Mouse (Mus musculus) layer of hippocampus, postnatal 14 days (tissue): ENCODE data around the gene Neu3. TPM values are rescaled to one million over a fixed set of nuclear protein-coding genes. Genes with fewer than 3 reads are reported as not detected.

ENCODE experiments used
- DNase-seq, 2 experiments: peaks; one replicate each; pipeline ENCODE4 v3.0.0; 2021 to 2022; ENCODE audit warnings: low spot score in 2 of 2, mixed read lengths in 1 of 2
- long read RNA-seq, 2 experiments: library from polyadenylated mRNA; stranded (forward); transcript quantifications; one replicate each; pipeline ENCODE4 v2.0.0; 2021
- total RNA-seq, 2 experiments: library from RNA; stranded (reverse); gene quantifications; 2 replicates each; pipeline ENCODE4 v1.2.3; 2021

The Neu3 gene
- 1 to 10 TPM; 3.2 to 4.1 TPM for total RNA-seq
- long read RNA-seq, experiment 1, partial matches to known transcripts: 1 of 5 reads
- long read RNA-seq, experiment 1, other reads (novel, unspliced or antisense): 1 of 5 reads
- long read RNA-seq, experiment 2, partial matches to known transcripts: 1 of 1 reads
- long read RNA-seq, experiment 2, other reads (novel, unspliced or antisense): 0 of 1 reads

GRCm38 (mm10) chr7:99828083-99828570, at the start of gene Neu3:
Gene Neu3, minus strand, starts transcription at chr7:99828417.
- DNase-seq: peak; percentile 83 to 89

- peak; percentile 82 to 91 for DNase-seq
These were observed 48.1 kb upstream of the Neu3 start for GRCm38 (mm10) chr7:99876345-99876744.

GRCm38 (mm10) chr7:99875891-99876290, 47.7 kb upstream of the Neu3 start:
- DNase-seq: no peak

- no peak for DNase-seq
These were observed 45.7 kb upstream of the Neu3 start for GRCm38 (mm10) chr7:99873965-99874364.

GRCm38 (mm10) chr7:99869296-99869695, 41.1 kb upstream of the Neu3 start:
- DNase-seq: no peak

GRCm38 (mm10) chr7:99865219-99865618, 37.0 kb upstream of the Neu3 start:
- no peak for DNase-seq

- DNase-seq: peak in 1 of 2 experiments; percentile 36
These were observed 36.2 kb upstream of the Neu3 start for GRCm38 (mm10) chr7:99864241-99865028.

- DNase-seq: no peak
These were observed 35.1 kb upstream of the Neu3 start, which contains the start of gene Spcs2 for GRCm38 (mm10) chr7:99863362-99863761. Gene Spcs2, minus strand, starts transcription at chr7:99863462.

GRCm38 (mm10) chr7:99858813-99859585, 30.8 kb upstream of the Neu3 start, which contains the start of gene Xrra1:
Gene Xrra1, plus strand, starts transcription at chr7:99859116.
- peak; percentile 95 to 99 for DNase-seq

GRCm38 (mm10) chr7:99858175-99858812, 30.1 kb upstream of the Neu3 start:
- DNase-seq: no peak

GRCm38 (mm10) chr7:99856266-99856861, 28.1 kb upstream of the Neu3 start:
- no peak for DNase-seq

GRCm38 (mm10) chr7:99854311-99854710, 26.1 kb upstream of the Neu3 start:
- DNase-seq: no peak

- no peak for DNase-seq
These were observed 25.1 kb upstream of the Neu3 start for GRCm38 (mm10) chr7:99853350-99853749.

- DNase-seq: no peak
These were observed 23.4 kb upstream of the Neu3 start for GRCm38 (mm10) chr7:99851618-99852017.

- DNase-seq: no peak
These were observed 22.9 kb upstream of the Neu3 start for GRCm38 (mm10) chr7:99851121-99851520.

GRCm38 (mm10) chr7:99850534-99850933, 22.3 kb upstream of the Neu3 start:
- DNase-seq: no peak

- no peak for DNase-seq
These were observed 17.5 kb upstream of the Neu3 start for GRCm38 (mm10) chr7:99845533-99846236.

- no peak for DNase-seq
These were observed 10.0 kb upstream of the Neu3 start for GRCm38 (mm10) chr7:99838241-99838640.

GRCm38 (mm10) chr7:99837358-99838071, 9.3 kb upstream of the Neu3 start:
- DNase-seq: no peak
